Mouse (Mus musculus): ENCODE measurements around the gene Stk39. TPM values are rescaled to one million over a fixed set of nuclear protein-coding genes. Genes with fewer than 3 reads are reported as not detected.
A peak's percentile ranks its signal among the peaks of the same experiment; 100 is the strongest.

The Stk39 gene
- polyA plus RNA-seq, 1 experiment from 2014 or later = 21.4 TPM

GRCm38 (mm10) chr2:68405163-68405715 is 66.8 kb downstream of the Stk39 start:
- peaks cover 23% of the 10 kb centered on the region for H3K4me1 ChIP-seq (ENCODE audit: control insufficient read depth, insufficient read depth, low read length)
- 31% methylated on average over 16 of the region's 16 CpGs for WGBS
- no peak overlapping the region for H3K4me3 ChIP-seq (ENCODE audit: low read depth, low read length)
- no peaks in the 10 kb centered on the region for H3K9me3 ChIP-seq (replicated peaks; ENCODE audit: control insufficient read depth, low read length, poor library complexity, severe bottlenecking)
- no peak overlapping the region for H3K9ac ChIP-seq (ENCODE audit: low read depth, low read length)
- H3K4me2 ChIP-seq (ENCODE audit: low read length) = peak overlapping the region; percentile 16
- H3K27ac ChIP-seq (ENCODE audit: low read length) = no peak overlapping the region
- no peaks in the 10 kb centered on the region for H3K36me3 ChIP-seq (ENCODE audit: control insufficient read depth, insufficient read depth, low read length)
- ATAC-seq = no peak
- no peaks in the 10 kb centered on the region for H3K27me3 ChIP-seq (ENCODE audit: control insufficient read depth, insufficient read depth, low read depth, low read length)

GRCm38 (mm10) chr2:68404274-68405162 is 67.5 kb downstream of the Stk39 start:
- WGBS = 25% methylated on average over 18 of the region's 18 CpGs
- peak; percentile 11; the same call in 1 of the 2 replicates for ATAC-seq

GRCm38 (mm10) chr2:68393611-68394549 is 78.2 kb downstream of the Stk39 start:
- no peak overlapping the region for H3K27ac ChIP-seq (ENCODE audit: low read length)
- 88% methylated on average over 13 of the region's 13 CpGs for WGBS
- no peak for ATAC-seq
- no peaks in the 10 kb centered on the region for H3K9me3 ChIP-seq (replicated peaks; ENCODE audit: control insufficient read depth, low read length, poor library complexity, severe bottlenecking)
- H3K27me3 ChIP-seq (ENCODE audit: control insufficient read depth, insufficient read depth, low read depth, low read length) = no peaks in the 10 kb centered on the region
- no peak overlapping the region for H3K9ac ChIP-seq (ENCODE audit: low read depth, low read length)
- H3K36me3 ChIP-seq (ENCODE audit: control insufficient read depth, insufficient read depth, low read length) = no peaks in the 10 kb centered on the region
- no peaks in the 10 kb centered on the region for H3K4me1 ChIP-seq (ENCODE audit: control insufficient read depth, insufficient read depth, low read length)
- H3K4me2 ChIP-seq (ENCODE audit: low read length) = no peak overlapping the region
- no peak overlapping the region for H3K4me3 ChIP-seq (ENCODE audit: low read depth, low read length)

More at GRCm38 (mm10) chr2:68404274-68405162, 67.5 kb downstream of the Stk39 start:
- Histone ChIP-seq H3K4me3 (ENCODE audit: low read depth, low read length) (no peak overlapping the region), H3K4me1 (ENCODE audit: control insufficient read depth, insufficient read depth, low read length) (peaks cover 23% of the 10 kb centered on the region), H3K36me3 (ENCODE audit: control insufficient read depth, insufficient read depth, low read length) (no peaks in the 10 kb centered on the region), H3K4me2 (ENCODE audit: low read length) (peak overlapping the region; percentile 16), H3K27ac (ENCODE audit: low read length) (no peak overlapping the region), H3K9ac (ENCODE audit: low read depth, low read length) (no peak overlapping the region), H3K27me3 (ENCODE audit: control insufficient read depth, insufficient read depth, low read depth, low read length) (no peaks in the 10 kb centered on the region), H3K9me3 (replicated peaks; ENCODE audit: control insufficient read depth, low read length, poor library complexity, severe bottlenecking) (no peaks in the 10 kb centered on the region)

GRCm38 (mm10) chr2:68387824-68388582 is 84.1 kb downstream of the Stk39 start:
- Histone ChIP-seq H3K4me1 (ENCODE audit: control insufficient read depth, insufficient read depth, low read length) (no peaks in the 10 kb centered on the region), H3K9ac (ENCODE audit: low read depth, low read length) (no peak overlapping the region), H3K4me3 (ENCODE audit: low read depth, low read length) (no peak overlapping the region), H3K4me2 (ENCODE audit: low read length) (no peak overlapping the region), H3K27ac (ENCODE audit: low read length) (no peak overlapping the region), H3K36me3 (ENCODE audit: control insufficient read depth, insufficient read depth, low read length) (no peaks in the 10 kb centered on the region), H3K9me3 (replicated peaks; ENCODE audit: control insufficient read depth, low read length, poor library complexity, severe bottlenecking) (no peaks in the 10 kb centered on the region), H3K27me3 (ENCODE audit: control insufficient read depth, insufficient read depth, low read depth, low read length) (no peaks in the 10 kb centered on the region)
- ATAC-seq = no peak
- 89% methylated on average over 14 of the region's 14 CpGs for WGBS

GRCm38 (mm10) chr2:68386313-68386863 is 85.7 kb downstream of the Stk39 start:
- ATAC-seq = no peak
- 21% methylated on average over 10 of the region's 10 CpGs for WGBS
- no peaks in the 10 kb centered on the region for H3K27me3 ChIP-seq (ENCODE audit: control insufficient read depth, insufficient read depth, low read depth, low read length)
- no peak overlapping the region for H3K4me2 ChIP-seq (ENCODE audit: low read length)
- H3K36me3 ChIP-seq (ENCODE audit: control insufficient read depth, insufficient read depth, low read length) = no peaks in the 10 kb centered on the region
- no peak overlapping the region for H3K9ac ChIP-seq (ENCODE audit: low read depth, low read length)
- H3K4me3 ChIP-seq (ENCODE audit: low read depth, low read length) = no peak overlapping the region
- H3K27ac ChIP-seq (ENCODE audit: low read length) = no peak overlapping the region
- no peaks in the 10 kb centered on the region for H3K9me3 ChIP-seq (replicated peaks; ENCODE audit: control insufficient read depth, low read length, poor library complexity, severe bottlenecking)
- no peaks in the 10 kb centered on the region for H3K4me1 ChIP-seq (ENCODE audit: control insufficient read depth, insufficient read depth, low read length)

- Histone ChIP-seq H3K36me3 (ENCODE audit: control insufficient read depth, insufficient read depth, low read length) (no peaks in the 10 kb centered on the region), H3K4me1 (ENCODE audit: control insufficient read depth, insufficient read depth, low read length) (no peaks in the 10 kb centered on the region), H3K4me3 (ENCODE audit: low read depth, low read length) (no peak overlapping the region), H3K27ac (ENCODE audit: low read length) (no peak overlapping the region), H3K9ac (ENCODE audit: low read depth, low read length) (no peak overlapping the region), H3K9me3 (replicated peaks; ENCODE audit: control insufficient read depth, low read length, poor library complexity, severe bottlenecking) (no peaks in the 10 kb centered on the region), H3K4me2 (ENCODE audit: low read length) (no peak overlapping the region), H3K27me3 (ENCODE audit: control insufficient read depth, insufficient read depth, low read depth, low read length) (no peaks in the 10 kb centered on the region)
- ATAC-seq = no peak
- 60% methylated on average over 9 of the region's 9 CpGs for WGBS
These were observed 86.3 kb downstream of the Stk39 start for GRCm38 (mm10) chr2:68385654-68386312.

GRCm38 (mm10) chr2:68383964-68384363 is 88.1 kb downstream of the Stk39 start:
- no peak for ATAC-seq
- Histone ChIP-seq H3K27ac (ENCODE audit: low read length) (no peak overlapping the region), H3K4me1 (ENCODE audit: control insufficient read depth, insufficient read depth, low read length) (no peaks in the 10 kb centered on the region; the same call in 1 of the 2 replicates), H3K9me3 (replicated peaks; ENCODE audit: control insufficient read depth, low read length, poor library complexity, severe bottlenecking) (no peaks in the 10 kb centered on the region), H3K9ac (ENCODE audit: low read depth, low read length) (no peak overlapping the region), H3K27me3 (ENCODE audit: control insufficient read depth, insufficient read depth, low read depth, low read length) (no peaks in the 10 kb centered on the region), H3K4me2 (ENCODE audit: low read length) (no peak overlapping the region), H3K36me3 (ENCODE audit: control insufficient read depth, insufficient read depth, low read length) (no peaks in the 10 kb centered on the region), H3K4me3 (ENCODE audit: low read depth, low read length) (no peak overlapping the region)
- WGBS = 87% methylated on average over 4 of the region's 4 CpGs

Measured in midbrain, embryonic 16.5 days (tissue).